Mouse (Mus musculus) layer of hippocampus, postnatal 36 days (tissue): ENCODE measurements around the gene Mrps27. TPM values are rescaled to one million over a fixed set of nuclear protein-coding genes. Genes with fewer than 3 reads are reported as not detected.

Source experiments
- DNase-seq, 2 experiments: peaks; one replicate each; pipeline ENCODE4 v3.0.0; 2022
- total RNA-seq, 2 experiments: library from RNA; stranded (reverse); gene quantifications; 2 replicates each; pipeline ENCODE4 v1.2.3; 2021

The Mrps27 gene
- total RNA-seq, 2 experiments from 2014 or later = 26.9 to 27.0 TPM

DNA sequence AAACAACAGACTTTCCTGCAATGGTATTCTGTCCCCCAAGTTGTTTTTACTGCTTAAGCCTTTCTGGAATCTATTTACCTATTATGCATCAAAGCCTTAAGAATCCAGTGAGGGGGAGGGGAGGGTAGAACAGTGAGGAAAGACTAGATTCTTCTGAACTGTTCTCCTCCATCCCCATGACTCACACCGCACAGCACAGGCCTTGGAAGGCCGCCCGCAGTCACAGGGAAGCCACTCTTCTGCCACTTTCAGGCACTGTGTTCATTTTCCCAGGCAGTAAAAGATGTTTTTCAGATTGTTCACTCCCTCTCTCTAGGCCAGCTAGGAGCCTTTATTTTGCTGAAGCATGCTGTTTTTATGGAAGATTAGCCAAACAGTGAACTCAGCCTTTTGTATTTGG, 46.8 kb downstream of the Mrps27 start:
- DNase-seq = peak in 1 of 2 experiments; percentile 20

DNA sequence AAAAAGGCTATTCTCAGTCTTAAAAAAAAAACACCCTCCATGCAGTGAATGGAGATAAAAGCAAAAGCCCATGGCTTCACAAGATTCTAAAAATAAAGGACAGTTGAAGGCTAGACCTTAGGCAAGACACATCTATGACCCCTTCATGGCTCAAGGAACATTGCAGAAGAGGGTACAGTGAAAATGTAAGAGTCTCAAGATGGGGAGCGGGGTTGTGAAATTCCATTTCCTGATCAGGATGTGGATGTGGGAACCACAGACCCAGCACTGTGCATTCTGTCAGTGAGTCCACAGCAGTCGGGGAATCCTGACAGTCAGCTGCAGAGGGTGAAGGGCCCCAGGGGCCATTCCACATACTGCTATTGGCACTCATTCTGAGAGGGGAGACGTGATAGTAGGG, 48.5 kb downstream of the Mrps27 start:
- no peak for DNase-seq

DNA sequence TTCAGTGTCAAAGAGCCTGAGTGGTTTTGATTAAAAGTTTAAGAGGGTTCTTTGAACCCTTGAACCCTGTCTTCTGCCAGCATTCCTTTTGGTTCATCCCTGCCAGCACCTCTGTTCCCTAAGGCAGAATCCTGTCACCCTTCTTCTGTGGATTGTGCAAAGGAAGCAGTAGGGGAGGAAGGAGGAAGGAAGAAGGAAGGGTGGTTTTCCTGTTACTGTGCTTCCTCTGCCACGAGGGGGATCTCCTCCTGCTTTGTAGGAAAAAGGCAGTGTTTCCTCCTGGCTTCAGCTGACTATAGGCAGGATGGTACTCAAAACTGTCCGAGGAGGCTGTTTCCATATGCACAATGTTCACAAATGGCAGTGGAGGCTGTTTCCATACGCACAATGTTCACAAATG, 50.1 kb downstream of the Mrps27 start:
- no peak for DNase-seq

DNA sequence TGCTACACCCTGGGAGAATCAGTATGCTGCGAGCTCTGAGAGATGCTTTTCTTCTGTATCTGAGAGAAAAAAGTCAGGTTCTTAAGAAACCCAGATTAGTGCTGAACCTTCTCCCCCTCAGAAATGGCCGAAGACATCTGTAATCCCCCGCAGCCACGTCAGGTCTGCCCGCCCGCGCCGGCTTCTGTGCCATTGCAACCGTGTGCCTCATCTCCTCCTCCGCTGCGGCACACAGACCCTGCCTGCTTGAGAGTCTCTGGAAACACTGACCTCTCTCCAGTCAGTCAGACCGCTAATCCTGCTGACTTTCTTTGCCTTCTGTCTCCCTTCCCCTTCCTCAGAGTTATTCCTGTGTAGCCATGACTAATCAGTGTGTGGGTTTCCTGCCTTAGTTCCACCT, 50.9 kb downstream of the Mrps27 start:
- no peak for DNase-seq

DNA sequence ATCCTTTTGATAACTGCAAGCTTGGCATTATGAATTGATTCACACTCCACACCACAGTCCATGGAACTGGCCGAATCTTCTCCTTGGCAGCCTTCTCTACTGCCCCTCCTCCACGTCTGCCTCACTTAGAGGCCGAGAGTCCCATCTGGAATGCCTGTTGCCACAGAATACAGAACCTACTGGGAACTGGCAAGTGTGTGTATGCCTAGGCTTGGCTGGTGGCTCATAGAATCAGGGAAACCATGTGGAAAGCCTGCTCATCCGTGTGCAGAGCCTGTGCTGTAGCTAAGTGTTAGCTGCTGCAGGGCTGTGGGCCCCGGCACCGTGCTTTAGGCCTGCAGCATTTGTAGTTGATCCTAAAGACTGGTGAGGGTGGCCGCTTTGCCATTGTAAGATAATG, 52.6 kb downstream of the Mrps27 start:
- DNase-seq = peak; percentile 55 to 56

DNA sequence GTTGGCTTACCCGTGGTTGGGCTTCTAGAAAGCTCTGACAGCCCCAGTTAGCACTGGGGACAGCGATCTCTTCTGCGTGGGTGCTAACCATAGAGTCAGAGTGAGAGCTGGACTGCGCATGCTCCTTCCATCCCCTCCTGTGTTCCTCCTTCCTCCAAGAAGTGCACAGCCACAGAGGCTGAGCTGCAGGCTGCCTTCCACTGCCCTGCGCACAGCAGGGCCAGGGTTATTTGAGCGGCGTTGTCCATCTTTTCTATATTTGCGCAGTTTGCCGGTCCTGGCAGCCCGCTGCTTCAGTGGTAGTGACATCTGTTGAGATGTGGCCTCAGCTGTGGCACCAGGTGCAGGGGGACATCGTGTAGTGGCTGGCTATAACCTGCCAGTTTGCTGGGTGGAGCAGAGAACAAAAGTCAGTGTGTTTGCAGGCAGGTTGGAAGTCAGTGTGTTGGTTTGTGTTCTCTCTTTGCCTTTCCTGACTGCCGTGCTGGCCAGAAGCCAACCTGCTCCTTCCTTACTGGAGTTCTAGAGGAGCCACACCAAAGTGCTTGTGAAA, 53.6 kb downstream of the Mrps27 start:
- no peak for DNase-seq

DNA sequence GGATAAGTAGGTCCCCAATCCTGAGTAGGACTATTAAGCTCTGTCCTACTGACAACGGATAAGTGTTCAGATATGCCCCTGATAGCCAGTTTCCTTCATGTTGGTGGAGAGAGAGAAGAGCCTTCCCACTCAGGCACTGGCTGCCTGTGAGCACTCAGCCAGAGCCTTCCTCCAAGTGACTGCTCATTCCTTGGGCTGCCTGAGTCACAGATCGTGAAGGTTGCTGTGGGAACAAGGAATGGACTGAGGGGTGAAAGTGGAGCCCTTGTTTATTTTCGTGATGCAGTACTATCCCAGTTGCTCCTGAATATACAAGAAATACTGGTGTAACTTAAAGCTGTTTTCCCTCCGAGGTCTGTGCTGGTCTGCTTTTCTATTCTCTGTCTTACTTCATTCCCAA, 54.8 kb downstream of the Mrps27 start:
- DNase-seq = no peak

DNA sequence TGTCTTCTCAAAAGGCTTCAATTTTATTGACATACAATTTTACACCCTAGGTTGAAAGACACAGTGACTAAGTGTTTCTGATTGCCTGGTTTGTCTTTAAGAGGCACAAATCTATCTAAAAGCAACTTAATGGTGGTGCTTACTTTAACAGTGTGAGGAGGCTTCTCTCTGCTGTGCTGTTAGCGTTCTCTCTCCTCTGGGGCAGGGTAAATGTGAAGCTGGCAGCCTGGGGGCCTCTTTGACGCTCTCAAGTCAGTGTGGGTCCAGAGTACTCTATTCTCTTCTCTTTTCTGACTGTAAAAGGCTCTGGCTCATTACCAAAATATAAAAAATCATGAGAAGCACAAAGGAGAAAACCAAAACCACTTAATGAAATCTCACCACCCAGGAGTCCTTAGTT, 64.6 kb downstream of the Mrps27 start:
- DNase-seq = no peak

DNA sequence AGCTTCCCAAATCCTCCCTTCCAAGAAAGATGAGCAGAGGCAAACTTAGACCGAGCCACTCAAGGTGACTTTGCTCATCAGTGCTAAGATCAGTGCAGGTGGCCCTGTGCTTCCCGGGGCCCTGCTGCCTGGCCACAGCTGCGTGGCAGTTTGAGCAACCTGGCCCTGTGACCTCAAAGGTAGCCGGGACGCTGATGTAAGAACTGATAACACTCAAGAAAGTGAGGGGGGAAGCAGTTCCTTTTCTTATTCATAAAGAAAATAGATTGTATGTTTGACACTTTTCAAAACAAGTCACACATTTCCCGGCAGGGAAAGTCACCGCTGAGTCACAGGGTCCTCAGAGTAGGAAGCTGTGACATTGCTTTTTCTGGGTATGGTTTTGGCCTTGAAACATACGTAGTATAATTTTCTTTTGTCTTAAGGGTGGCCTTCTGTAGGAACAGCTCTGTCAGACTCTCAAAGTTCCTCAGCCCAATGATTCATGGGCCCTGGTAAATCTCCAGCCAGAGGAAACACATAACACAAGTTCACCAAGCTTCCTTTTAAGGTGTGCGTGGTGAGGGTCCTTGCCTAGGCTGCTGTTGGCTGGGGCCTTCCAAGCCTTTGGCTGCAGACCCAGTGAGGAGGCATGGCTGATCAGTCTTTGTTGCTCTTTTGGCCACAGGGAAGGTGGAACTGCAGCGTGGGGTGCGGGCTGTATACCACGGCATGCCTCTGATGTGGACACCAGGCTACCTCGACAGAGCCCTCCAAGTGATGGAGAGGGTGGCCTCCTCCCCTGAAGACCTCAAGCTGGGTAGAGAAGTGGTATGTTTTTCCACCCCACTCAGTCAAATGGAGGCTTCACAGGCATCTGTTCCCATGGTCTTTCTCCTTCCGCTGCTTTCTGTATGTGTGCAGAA, 66.3 kb downstream of the Mrps27 start:
- DNase-seq = no peak

DNA sequence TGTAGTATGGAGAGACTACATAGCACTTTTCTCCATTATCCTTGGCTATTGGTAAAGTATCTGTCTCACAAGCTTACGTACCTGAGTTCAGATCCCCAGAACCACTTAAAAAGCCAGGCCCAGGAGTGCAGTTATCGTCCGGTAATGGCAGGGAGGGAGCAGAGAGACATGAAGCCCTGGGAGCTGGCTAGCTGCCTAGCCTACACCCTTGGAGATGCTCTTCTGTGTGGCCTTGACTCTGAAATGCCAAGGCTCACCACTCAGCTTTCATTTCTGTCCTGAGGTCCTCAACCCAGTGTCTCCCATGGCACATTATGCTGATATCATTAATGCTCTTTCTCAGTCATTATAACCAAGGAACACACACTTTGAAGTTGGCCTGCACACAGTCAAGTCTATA, 67.2 kb downstream of the Mrps27 start:
- no peak for DNase-seq

DNA sequence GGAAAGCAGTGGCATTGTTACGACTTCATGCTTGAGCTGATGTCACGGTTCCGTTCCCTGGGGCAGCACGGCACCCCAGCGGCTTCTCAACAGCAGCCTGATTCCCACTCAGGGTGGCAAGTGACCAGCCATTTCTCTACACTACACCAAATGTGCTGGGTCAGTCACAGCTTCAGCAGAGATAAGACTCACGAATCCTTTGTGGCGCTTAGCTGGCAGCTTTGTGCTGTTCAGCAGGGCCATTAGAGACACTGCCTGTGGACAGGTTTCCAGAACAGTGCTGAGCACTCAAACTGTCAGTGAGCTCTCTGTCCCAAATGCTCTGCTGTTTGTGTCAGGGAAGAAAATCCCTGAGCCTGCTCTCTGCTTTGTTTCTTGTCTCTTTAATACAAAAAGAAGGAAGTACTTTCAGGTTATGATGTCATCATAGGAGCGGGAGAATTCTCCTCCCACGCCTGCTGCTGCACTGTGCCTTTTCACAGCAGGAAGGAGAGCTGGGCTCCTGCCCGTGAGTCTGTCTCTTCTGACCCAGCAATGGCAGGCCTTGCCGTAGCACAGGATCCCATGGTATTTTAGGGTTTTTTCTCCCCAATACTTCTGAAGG, 68.0 kb downstream of the Mrps27 start:
- no peak for DNase-seq

DNA sequence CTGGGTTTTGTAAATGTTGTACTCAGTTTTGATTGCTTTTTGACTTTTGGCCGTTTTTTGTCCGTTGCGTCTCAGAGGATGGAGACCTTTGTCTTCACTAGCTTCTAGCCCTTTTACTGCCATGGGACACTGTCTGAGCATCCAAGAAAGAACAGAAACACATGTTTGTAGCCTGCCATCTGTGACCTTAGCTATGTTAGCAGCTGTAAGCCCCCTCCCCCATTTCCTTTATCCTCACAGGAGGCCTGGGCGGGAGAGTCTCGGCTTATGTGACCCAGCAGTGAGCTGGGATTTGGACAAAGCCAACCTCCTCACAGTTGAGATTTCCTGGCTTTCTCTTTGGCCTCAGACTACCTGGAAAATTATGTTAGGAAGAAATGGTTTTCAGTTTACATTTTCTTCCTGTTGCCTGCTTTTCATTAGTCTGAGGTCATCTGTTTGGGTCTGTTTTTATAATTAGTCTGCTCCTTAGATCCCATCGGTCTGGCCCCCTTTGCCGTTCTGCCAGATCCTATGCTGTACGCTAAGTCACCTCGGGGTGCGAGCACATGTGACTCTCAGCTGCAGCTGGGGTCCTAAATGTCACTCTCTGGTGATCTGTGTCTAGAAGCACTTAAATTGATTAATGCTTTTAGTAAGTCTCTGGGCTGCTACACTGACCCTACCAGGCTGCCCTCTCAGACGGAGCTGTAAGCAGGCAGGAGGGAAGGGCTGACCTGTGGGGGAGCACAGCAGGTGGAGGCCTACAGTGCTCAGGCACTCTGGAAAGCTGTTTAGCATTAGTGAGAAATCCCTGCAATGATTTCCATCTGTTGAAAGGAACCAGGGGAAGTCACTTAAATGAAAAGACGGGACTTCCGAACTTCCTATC, 69.1 kb downstream of the Mrps27 start:
- no peak for DNase-seq

DNA sequence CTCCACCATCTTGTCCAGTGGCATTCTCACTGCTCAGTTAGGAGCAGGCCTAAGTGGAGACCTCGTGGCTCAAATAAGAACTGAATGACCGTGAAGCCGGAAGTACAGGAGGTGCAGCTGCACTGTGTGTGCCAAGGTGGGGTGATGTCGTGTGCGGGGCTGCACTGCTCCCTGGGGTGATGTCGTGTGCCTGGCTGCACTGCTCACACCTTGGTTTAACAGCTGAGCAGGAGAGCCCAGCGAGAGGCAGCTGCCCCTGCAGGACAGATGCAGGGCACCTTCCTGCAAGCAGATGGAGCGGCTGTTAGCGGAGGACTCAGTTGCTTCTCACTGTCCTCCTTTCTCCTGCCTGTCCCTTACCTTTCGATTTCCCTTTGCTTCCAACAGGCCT, 69.8 kb downstream of the Mrps27 start:
- DNase-seq = no peak

DNA sequence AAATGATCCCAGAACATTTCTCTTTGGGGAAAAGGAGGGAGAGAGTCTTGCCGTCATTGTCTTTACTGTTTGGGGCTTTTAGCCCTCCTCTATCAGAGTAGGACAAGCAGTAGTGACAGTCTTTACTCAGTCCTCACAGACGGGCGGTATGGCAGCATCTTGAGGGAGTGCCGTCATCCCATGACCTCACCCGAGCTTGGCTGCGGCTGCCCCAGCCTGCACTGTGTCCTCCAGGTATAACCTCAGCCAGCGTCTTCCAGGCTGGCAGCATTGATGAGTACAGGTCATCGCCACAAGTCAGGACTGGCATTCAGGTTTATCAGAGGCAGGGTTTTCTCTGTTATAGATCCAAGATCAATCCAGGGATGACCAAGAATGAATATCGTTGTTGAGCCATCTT, 72.0 kb downstream of the Mrps27 start:
- DNase-seq = no peak

DNA sequence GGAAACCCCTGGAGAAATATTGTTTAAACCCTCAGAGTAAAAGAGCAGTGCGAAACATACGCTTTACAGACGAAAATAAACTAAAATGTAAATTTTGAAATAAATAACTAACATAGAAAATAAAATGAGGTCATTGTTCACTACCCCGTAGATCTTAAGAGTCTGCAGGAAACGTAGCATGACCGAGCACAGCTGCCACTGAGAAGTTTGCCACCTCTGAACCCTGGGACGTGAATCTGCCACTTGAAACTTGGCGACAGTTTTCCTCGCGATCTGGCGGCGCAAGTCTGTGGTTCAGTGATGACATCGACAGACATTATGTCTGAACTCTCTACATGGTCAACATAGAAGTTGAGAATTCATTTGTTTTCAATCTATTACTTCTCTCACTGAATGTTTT, 79.0 kb downstream of the Mrps27 start:
- no peak for DNase-seq

DNA sequence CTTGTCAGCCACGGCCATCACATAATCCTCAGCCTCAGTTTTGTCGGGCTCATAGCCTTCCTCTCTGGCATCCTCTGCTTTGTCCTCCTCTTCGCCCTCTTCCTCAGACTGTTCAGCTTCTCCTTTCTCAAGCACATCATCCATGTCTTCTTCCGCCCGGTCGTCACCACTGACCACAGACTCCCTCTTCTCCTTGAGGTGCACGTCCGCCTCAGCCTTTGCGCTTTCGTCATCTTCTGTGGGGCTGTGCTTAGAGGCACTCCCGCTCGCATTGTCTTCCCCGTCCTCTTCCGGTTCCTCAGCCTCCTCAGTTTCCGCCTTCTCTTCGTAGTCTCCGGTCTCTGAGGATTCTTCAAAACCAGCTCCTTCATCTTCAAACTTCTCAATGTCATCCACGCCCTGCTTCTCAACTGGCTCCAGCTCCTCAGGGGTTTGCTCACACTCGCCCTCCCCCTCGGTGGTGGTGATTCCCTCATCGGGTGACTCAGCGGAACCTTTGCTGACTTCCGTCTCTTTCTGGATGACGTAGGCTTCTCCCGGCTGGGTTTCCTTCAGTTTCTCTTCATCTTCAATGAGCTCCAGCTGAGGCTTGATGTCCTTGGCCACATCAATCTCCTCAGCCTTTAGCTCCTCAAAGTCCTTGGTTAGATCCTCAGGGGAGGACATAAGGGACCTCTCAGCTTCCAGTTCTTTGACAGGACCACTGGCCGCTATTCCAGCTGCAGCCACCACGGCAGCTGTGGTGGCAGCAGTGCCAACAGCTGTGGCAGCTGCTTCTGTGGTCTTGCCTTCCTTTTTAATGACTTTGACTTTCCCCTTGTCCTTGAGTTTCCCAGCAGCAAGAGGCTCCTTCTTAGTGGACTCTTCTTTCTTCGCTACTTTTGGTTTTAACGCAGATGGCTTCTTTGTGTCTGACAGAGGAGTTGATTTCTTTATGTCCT, 88.8 kb downstream of the Mrps27 start:
- no peak for DNase-seq

DNA sequence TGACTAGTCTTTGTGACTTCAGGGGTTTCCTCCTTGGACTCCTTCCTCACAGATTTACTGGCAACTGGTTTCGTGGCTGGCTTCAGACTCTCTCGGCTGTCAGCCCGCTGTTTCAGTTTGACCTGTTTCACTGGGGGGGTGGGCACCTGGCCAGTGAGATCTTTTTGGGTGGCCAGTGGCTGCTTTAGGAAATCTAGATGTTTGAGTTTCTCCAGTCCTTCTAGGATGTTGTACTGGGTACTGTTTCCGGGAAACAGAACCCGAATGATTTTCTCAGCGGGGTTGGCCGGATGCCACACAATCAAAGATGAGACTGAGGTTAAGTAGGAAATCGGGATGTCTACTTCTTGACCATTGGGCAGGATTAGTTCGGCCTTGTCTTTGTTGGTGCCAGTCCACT, 89.9 kb downstream of the Mrps27 start:
- no peak for DNase-seq

DNA sequence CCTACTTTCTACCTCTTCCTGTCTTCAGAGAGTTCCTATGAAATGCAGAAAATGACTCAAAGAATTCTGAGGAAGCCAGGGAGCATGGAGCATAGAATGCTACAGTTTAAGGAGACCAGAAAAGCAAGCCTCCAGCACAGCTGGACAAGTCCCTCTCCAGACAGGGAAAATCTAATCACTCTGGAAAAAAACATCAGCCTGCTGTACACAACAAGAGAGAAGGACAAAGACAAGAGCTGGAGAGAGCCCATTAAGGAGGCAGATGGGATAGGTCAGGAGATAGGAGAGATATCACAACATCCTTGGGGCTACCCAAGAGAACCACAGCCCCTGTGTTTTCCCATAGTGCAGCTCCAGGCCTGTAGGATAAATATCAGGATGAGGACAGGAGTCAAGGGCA, 92.5 kb downstream of the Mrps27 start:
- DNase-seq = no peak

DNA sequence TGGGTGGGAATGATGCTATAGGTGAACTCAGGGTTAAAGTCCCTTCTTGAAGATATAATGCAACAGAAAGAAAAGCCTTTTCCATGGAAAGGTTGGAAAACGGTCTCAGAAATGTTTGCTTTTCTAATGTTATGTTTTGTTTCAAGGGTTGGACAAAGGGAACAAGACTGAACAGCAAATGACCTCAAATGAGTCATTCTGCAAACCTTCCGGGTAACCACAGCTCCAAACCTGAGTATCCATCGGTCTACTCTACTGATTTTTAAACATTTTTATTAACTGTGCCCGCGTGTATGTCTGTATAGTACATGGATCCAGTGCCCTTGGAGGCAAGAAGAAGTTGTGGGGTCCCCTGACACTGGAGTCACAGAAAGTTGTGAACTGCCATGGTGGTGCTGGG, 94.8 kb downstream of the Mrps27 start:
- no peak for DNase-seq

DNA sequence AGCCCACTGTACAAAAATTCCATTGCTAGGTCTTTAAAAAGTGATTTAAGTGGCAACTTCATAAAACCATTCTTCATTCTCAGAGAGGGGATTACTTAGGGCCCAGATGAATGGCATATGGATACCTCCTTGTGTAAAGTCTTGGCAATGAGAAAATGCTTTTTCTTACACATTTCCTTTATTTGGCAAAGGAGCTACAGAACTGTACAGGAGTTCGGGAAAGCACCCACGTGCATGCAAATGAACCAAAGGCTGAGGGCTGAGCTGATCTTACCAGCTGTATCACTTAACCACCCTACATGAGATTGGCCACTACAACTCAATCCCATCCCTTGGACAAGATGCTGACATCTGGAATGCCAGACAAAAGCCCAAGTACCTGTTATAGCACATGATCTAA, 95.6 kb downstream of the Mrps27 start:
- no peak for DNase-seq

DNA sequence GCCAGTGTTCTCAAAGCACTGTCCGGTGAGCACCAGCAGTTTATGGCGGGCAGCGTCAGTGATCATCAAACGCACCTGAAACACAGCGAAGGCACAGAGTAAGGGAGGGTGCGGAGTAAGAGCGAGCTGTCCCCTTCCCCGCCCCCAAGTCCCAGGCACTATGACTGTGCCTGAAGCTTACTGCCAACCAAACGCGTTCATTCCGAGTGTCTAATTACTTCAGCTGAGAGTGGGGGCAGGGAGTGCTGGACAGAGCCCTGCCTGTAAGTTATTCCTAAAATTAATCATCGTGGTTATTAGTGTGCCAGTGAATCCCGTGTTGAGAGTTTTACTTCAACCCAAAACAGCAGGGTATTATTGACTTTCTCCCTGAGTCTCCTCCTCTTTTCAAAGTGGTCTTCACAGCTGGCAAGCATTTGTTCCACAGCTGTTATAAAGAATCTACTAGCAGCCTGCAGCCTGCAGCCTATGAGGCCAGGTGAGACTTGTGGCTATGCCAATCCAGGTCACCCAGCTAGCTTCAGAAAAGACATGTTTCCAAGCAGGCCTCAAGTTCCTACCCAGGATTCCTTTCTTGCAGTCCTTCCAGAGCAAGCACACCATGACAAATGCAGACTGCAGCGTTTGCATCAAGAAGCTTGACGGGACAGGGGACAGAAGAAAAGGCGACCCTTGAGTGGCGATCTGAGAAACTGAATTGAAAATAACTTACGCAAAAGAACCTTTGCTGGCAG, 97.3 kb downstream of the Mrps27 start:
- no peak for DNase-seq
